Mouse (Mus musculus): ENCODE results near the gene Gm6710. TPM values are rescaled to one million over a fixed set of nuclear protein-coding genes. Genes with fewer than 3 reads are reported as not detected.

Gm6710 gene
- polyA plus RNA-seq (2012; rRNA removed; ENCODE audit: low replicate concordance): 1.1 and 5.9 TPM in 2 replicates

GRCm38 (mm10) chr2:175869024-175869423, at the start of gene Gm6710:
Gene Gm6710, plus strand, starts transcription at chr2:175869219.

Other genes with a start within 250 kb of the Gm6710 start
- not detected in 2 replicates for gene Gm11007, start 225.2 kb upstream of the Gm6710 start, polyA plus RNA-seq (2012; rRNA removed; ENCODE audit: low replicate concordance)
- not detected in 2 replicates for gene Zfp969, start 165.6 kb upstream of the Gm6710 start, polyA plus RNA-seq (2012; rRNA removed; ENCODE audit: low replicate concordance)
- gene Gm2007, start 127.7 kb upstream of the Gm6710 start, polyA plus RNA-seq (2012; rRNA removed; ENCODE audit: low replicate concordance): not detected in 2 replicates
- 0.36 and 1.3 TPM in 2 replicates for gene Gm14288, start 68.1 kb upstream of the Gm6710 start, polyA plus RNA-seq (2012; rRNA removed; ENCODE audit: low replicate concordance)
- gene Zfp966, start 61.9 kb downstream of the Gm6710 start, polyA plus RNA-seq (2012; rRNA removed; ENCODE audit: low replicate concordance): 0.18 and 0.49 TPM in 2 replicates
- 0.26 TPM in 1 of 2 replicates, not detected in the other for gene Gm2026, start 96.1 kb downstream of the Gm6710 start, polyA plus RNA-seq (2012; rRNA removed; ENCODE audit: low replicate concordance)

All from mammary gland, adult 2 months (tissue).